In genomic region chr13:23752067-23752741, GRCm38 (mm10) we compare ENCODE assay signal across 8 mouse cellular contexts. TPM values are rescaled to one million over a fixed set of nuclear protein-coding genes. Genes with fewer than 3 reads are reported as not detected.
DNase-seq lines count a peak whose midpoint lies in the region; ATAC-seq and TF ChIP-seq lines count a peak whose summit lies in the region.
"Not testable (repeated sequence)": the region's sequence is repeated elsewhere in the genome, so short reads cannot be mapped to it uniquely, and the experiment has no call there.

Hist1h3b (plus strand) TSS chr13:23752267.

- peak within 1 kb of the TSS; percentile 56 for H3K4me2 ChIP-seq in forebrain, embryonic 11.5 days (ENCODE audit: low read depth, low read length, severe bottlenecking)
- peak within 1 kb of the TSS; percentile 70 for H3K4me2 ChIP-seq in heart, postnatal 0 days (ENCODE audit: low read depth, low read length)
- H3K4me2 ChIP-seq in liver, embryonic 15.5 days, result peak within 1 kb of the TSS; percentile 66
- H3K4me2 ChIP-seq in neural tube, embryonic 11.5 days (ENCODE audit: low read depth), result peak within 1 kb of the TSS; percentile 50
- H3K4me2 ChIP-seq in stomach, postnatal 0 days (replicated peaks; ENCODE audit: low read depth), result peak within 1 kb of the TSS; percentile 55

- peak; percentile 44 for ATAC-seq in CD4-positive, CD25-positive, alpha-beta regulatory T cell, adult 4 months
- ATAC-seq in forebrain, embryonic 11.5 days (replicated peaks; ENCODE audit: low FRiP score), result peak; percentile 91
- ATAC-seq in heart, postnatal 0 days (ENCODE audit: insufficient read depth, low read depth), result peak; percentile 84
- ATAC-seq in liver, embryonic 15.5 days (ENCODE audit: insufficient read depth), result peak; percentile 73
- ATAC-seq in neural tube, embryonic 11.5 days (ENCODE audit: insufficient read depth, low FRiP score, low TSS enrichment), result peak; percentile 87
- peak; percentile 80 for ATAC-seq in stomach, postnatal 0 days (ENCODE audit: low FRiP score, low TSS enrichment)

- H3K4me1 ChIP-seq in forebrain, embryonic 11.5 days (replicated peaks; ENCODE audit: control insufficient read depth, insufficient read depth, low read length); heart, postnatal 0 days (ENCODE audit: control insufficient read depth, insufficient read depth); neural tube, embryonic 11.5 days (ENCODE audit: control insufficient read depth, insufficient read depth, low read length); stomach, postnatal 0 days (replicated peaks; ENCODE audit: control insufficient read depth, insufficient read depth): not testable (repeated sequence)
- H3K4me1 ChIP-seq in liver, embryonic 15.5 days (replicated peaks), result peaks cover 47% of the 10 kb centered on the region

- not testable (repeated sequence) for TF ChIP-seq EP300 in heart, postnatal 0 days (IDR thresholded peaks at IDR 0.05; ENCODE audit: low read depth); stomach, postnatal 0 days (optimal IDR thresholded peaks at IDR 0.05)

- H3K27me3 ChIP-seq in forebrain, embryonic 11.5 days (ENCODE audit: control insufficient read depth, insufficient read depth, low read length); heart, postnatal 0 days (ENCODE audit: control insufficient read depth, insufficient read depth, low read length); liver, embryonic 15.5 days; neural tube, embryonic 11.5 days (ENCODE audit: control insufficient read depth, insufficient read depth, low read length); stomach, postnatal 0 days (ENCODE audit: control insufficient read depth, insufficient read depth, low read length): not testable (repeated sequence)

- H3K4me3 ChIP-seq in forebrain, embryonic 11.5 days (ENCODE audit: low read depth, low read length), result peak within 1 kb of the TSS; percentile 36
- peak within 1 kb of the TSS; percentile 46 for H3K4me3 ChIP-seq in heart, postnatal 0 days (ENCODE audit: low read depth, low read length)
- H3K4me3 ChIP-seq in liver, embryonic 15.5 days (replicated peaks), result peak within 1 kb of the TSS; percentile 51
- H3K4me3 ChIP-seq in neural tube, embryonic 11.5 days (ENCODE audit: low read depth, low read length), result peak within 1 kb of the TSS; percentile 36
- peak within 1 kb of the TSS; percentile 31 for H3K4me3 ChIP-seq in stomach, postnatal 0 days (ENCODE audit: low read depth, low read length)

- TF ChIP-seq CTCF in heart, postnatal 0 days (IDR thresholded peaks at IDR 0.05; ENCODE audit: low read depth); stomach, postnatal 0 days (IDR thresholded peaks at IDR 0.05; ENCODE audit: low read depth): not testable (repeated sequence)

- H3K27ac ChIP-seq in forebrain, embryonic 11.5 days (ENCODE audit: low read depth, low read length), result peak within 1 kb of the TSS; percentile 97
- H3K27ac ChIP-seq in heart, postnatal 0 days (ENCODE audit: low read depth), result peak within 1 kb of the TSS; percentile 95
- peak within 1 kb of the TSS; percentile 99 for H3K27ac ChIP-seq in liver, embryonic 15.5 days (replicated peaks)
- H3K27ac ChIP-seq in neural tube, embryonic 11.5 days (ENCODE audit: low read depth, low read length), result peak within 1 kb of the TSS; percentile 85
- H3K27ac ChIP-seq in stomach, postnatal 0 days (replicated peaks), result peak within 1 kb of the TSS; percentile 90

- peak; percentile 94 for DNase-seq in c-Kit-positive CD71-positive TER-119-negative erythroid progenitor cells, embryonic 14.5 days (ENCODE audit: low read depth)
- peak; percentile 91 for DNase-seq in forebrain, embryonic 11.5 days (ENCODE audit: low spot score)
- DNase-seq in heart, postnatal 0 days (ENCODE audit: low spot score), result peak; percentile 92
- peak; percentile 88 to 94 for DNase-seq in kidney, postnatal 36 days
- peak; percentile 93 for DNase-seq in neural tube, embryonic 11.5 days (ENCODE audit: low spot score)
- peak; percentile 88 for DNase-seq in stomach, postnatal 0 days (ENCODE audit: low spot score)

- not testable (repeated sequence) for H3K9me3 ChIP-seq in forebrain, embryonic 11.5 days (ENCODE audit: control insufficient read depth, low read length); heart, postnatal 0 days (replicated peaks; ENCODE audit: control insufficient read depth, low read length); liver, embryonic 15.5 days (replicated peaks); neural tube, embryonic 11.5 days (ENCODE audit: control insufficient read depth, low read length); stomach, postnatal 0 days (ENCODE audit: control insufficient read depth, low read length)

- under 1% methylated on average over 16 of the region's 47 CpGs for WGBS in forebrain, embryonic 11.5 days
- WGBS in heart, postnatal 0 days, result under 1% methylated on average over 16 of the region's 47 CpGs
- under 1% methylated on average over 22 of the region's 47 CpGs for WGBS in liver, embryonic 15.5 days (ENCODE audit: insufficient replicate concordance)
- WGBS in neural tube, embryonic 11.5 days, result under 1% methylated on average over 15 of the region's 47 CpGs
- 0% methylated on average over 18 of the region's 47 CpGs for WGBS in stomach, postnatal 0 days

- H3K36me3 ChIP-seq in forebrain, embryonic 11.5 days (ENCODE audit: control insufficient read depth, insufficient read depth, low read length); heart, postnatal 0 days (replicated peaks; ENCODE audit: control insufficient read depth, insufficient read depth, low read length); liver, embryonic 15.5 days (replicated peaks); neural tube, embryonic 11.5 days (ENCODE audit: control insufficient read depth, insufficient read depth, low read length); stomach, postnatal 0 days (ENCODE audit: control insufficient read depth, insufficient read depth, low read length): not testable (repeated sequence)

- peak within 1 kb of the TSS; percentile 74 for H3K9ac ChIP-seq in forebrain, embryonic 11.5 days (ENCODE audit: low read length)
- peak within 1 kb of the TSS; percentile 54 for H3K9ac ChIP-seq in heart, postnatal 0 days (replicated peaks; ENCODE audit: low read depth, low read length)
- H3K9ac ChIP-seq in liver, embryonic 15.5 days, result peak within 1 kb of the TSS; percentile 63
- peak within 1 kb of the TSS; percentile 65 for H3K9ac ChIP-seq in neural tube, embryonic 11.5 days (ENCODE audit: low read length)
- peak within 1 kb of the TSS; percentile 47 for H3K9ac ChIP-seq in stomach, postnatal 0 days (ENCODE audit: low read length)

RNA-seq across cellular contexts. Expression of gene Hist1h3b, which starts in this region (rescaled TPM):
- polyA plus RNA-seq in CD4-positive, CD25-positive, alpha-beta regulatory T cell, adult 4 months (2017; shearing (Covaris generic)), result not detected
- polyA plus RNA-seq in forebrain, embryonic 11.5 days (2014; fragmentation: Nextera tagmentation; extraction: Ambion mirVana), result 11.7 and 15.4 TPM in 2 replicates
- 800 and 1,239 TPM in 2 replicates for total RNA-seq in heart, postnatal 0 days (2014; rRNA removed; ENCODE audit: low replicate concordance)
- polyA plus RNA-seq in heart, postnatal 0 days (2015; fragmentation: Nextera tagmentation; extraction: Ambion mirVana), result 3.2 and 3.3 TPM in 2 replicates
- 13.6 and 15.4 TPM in 2 replicates for polyA plus RNA-seq in liver, embryonic 15.5 days (2015; fragmentation: Nextera tagmentation; extraction: Ambion mirVana)
- polyA plus RNA-seq in neural tube, embryonic 11.5 days (2014; fragmentation: Nextera tagmentation; extraction: Ambion mirVana), result 6.2 and 8.4 TPM in 2 replicates
- 3.9 and 6.7 TPM in 2 replicates for polyA plus RNA-seq in stomach, postnatal 0 days (2015; fragmentation: Nextera tagmentation; extraction: Ambion mirVana)

Comparison
In these comparisons a context has a peak if more than half of its experiments do, and no peak if none do; other contexts are left out.
1. Peak in every context shown above with its lines: DNase-seq, ATAC-seq, H3K4me3 ChIP-seq and H3K27ac ChIP-seq.
2. Peak in ATAC-seq in CD4-positive, CD25-positive, alpha-beta regulatory T cell, adult 4 months; RNA of the gene not detected or under 1 TPM.